Mouse (Mus musculus): ENCODE data around the gene Wdr91.

The Wdr91 gene

DNA sequence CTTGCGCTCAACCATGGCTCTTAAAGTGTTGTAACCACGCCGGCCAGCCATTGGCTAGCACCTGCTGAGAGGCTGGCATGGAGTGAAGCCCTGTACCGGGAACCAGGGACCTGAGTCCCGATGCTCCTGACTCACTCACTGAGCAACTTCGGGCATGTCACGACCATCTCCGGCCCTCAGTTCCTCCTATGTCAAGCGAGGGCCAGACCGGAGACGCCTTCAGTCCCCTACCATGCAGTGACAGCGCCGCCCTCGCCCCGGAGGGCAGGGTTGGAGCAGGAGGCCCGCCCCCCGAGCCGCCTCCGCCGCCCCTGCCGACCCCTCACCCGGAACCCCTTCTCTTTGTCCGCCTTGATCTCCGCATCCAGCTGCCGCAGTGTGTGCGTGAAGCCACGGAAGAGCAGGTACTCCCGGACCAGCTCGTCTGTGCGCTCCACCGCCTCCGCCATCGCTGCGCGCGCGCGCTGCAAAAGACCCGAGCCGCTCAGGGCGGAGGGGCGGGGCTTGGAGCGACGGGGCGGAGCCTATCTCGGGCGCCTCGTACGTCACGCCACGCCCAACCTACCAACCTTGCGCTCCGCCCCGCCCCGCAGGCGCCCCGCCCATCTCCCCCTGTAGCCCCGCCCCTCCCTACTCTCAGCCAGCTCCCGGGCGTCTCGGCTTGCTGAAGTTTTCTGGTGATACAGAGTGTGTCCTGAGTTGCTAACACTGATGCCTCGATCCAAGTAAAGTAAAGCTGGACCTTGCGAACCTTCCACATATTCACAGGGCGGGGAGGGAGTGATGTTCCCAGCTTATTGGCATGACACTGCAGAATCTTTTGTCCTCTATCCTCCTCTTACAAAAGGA is at the start of gene Wdr91:
Wdr91 (minus strand) TSS at position 506 of the 849 bp plus-strand sequence.
- 1% methylated on average over 63 of the region's 64 CpGs for WGBS

GRCm38 (mm10) chr6:34959131-34959530 is 48.5 kb upstream of the Wdr91 start:
- 97% methylated on average over 7 of the region's 7 CpGs for WGBS

GRCm38 (mm10) chr6:34955862-34956241 is 45.2 kb upstream of the Wdr91 start:
- 37% methylated on average over 8 of the region's 8 CpGs for WGBS

DNA sequence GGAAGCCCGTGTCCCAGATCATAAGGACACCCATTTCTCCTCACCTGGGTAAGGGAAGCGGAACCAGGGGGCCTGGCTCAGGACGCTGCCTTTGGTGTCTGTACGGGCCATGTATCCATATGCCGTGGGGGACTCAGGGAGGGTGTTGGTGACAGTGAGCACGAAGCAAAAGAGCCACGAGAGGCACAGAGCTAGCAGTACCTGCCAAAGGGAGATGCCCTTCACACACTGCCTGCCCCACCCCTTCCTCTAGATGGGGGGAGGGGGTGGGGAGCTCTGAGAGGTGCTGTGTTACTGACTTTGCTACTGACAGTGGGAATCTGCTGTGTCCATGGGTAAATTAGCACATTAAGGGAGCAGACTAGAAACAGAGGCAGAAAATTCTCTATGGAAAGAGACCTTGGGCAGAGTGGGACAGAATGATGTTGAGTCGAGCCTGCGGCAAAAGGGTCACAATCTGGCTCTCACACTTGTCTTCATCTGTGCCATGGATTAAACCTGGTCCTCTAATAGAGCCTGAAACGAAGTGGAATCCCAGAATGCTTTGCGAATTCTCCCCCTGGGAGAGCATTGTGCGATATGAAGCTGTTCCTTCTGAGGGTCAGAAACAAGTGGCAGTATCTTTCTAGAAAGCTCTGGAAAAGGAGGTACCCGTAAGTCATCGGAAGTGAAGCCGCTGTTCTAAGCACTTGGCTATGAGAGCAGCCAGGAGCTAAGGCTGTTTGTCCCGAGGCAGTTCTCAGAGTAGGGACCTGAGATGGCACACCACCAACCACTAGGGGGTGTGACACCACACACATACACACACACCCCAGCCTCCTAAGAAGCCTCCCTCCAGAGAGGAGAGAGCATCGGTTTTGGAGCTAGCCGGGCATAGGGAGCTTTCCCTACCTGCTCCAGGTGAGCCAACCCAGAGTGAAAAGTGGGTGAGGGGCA is 44.5 kb upstream of the Wdr91 start:
- WGBS, result 55% methylated on average over 18 of the region's 18 CpGs

DNA sequence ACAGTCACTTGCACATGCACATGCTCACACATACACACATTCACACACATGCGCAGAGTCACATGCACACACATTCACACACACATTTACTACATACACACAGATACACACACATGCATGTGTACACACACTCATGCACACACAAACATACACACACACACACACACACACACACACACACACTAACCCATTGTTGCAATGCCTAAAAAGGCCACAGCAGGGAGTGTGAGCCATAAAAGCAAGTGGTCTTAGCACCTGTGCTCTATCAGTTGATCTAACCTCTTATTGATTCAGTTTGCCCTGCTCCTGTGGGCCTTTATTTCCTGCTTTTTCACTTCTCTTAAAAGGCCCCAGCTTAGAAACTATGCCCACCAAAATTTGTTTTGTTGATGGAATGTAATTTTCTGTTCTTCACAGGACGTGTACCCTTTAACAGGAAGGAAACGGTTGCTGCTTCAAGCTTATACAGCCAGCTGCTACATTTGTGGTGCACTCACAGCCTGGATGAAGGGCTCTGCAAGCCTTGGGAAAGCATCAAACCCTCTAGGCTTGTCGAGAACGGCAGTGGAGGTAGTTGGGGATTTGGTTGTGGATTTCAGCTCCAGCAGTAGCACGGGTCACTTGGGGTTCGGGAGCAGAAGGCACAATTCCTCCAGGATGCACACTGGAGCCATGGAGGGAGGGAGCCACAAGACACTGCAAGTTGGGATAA is 41.4 kb upstream of the Wdr91 start:
- WGBS, result 77% methylated on average over 7 of the region's 7 CpGs

GRCm38 (mm10) chr6:34951518-34951917 is 40.8 kb upstream of the Wdr91 start:
- WGBS, result 93% methylated on average over 7 of the region's 7 CpGs

- WGBS, result 31% methylated on average over 11 of the region's 11 CpGs
Observed at GRCm38 (mm10) chr6:34948461-34948860, 37.8 kb upstream of the Wdr91 start.

GRCm38 (mm10) chr6:34946486-34947079 is 35.9 kb upstream of the Wdr91 start:
- WGBS, result 92% methylated on average over 1 of the region's 1 CpGs

GRCm38 (mm10) chr6:34943499-34943898 is 32.8 kb upstream of the Wdr91 start:
- WGBS, result 79% methylated on average over 5 of the region's 5 CpGs

DNA sequence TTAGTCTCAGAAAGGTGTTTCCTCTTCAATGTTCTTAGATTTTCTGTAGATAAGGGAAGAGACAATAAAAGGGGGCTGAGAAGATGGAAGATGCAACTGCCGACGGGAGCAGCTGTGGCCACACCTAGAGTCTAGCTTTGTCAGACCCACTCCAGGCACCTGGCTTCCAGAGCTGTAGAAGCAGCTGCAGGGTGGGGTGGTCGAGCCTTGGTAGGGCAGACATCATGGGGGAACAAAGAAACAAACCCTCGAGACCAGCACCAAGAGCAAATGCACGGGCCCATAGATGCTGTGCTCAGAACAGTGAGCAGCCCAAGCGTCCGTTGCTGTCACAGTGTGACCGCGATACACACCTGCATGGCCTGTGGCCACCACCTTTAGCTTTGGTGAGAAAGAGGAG is 31.8 kb upstream of the Wdr91 start:
- 91% methylated on average over 7 of the region's 9 CpGs for WGBS

- 83% methylated on average over 2 of the region's 2 CpGs for WGBS
Observed at GRCm38 (mm10) chr6:34941496-34941895, 30.8 kb upstream of the Wdr91 start.

GRCm38 (mm10) chr6:34939451-34939850 is 28.8 kb upstream of the Wdr91 start:
- WGBS, result 93% methylated on average over 8 of the region's 8 CpGs

GRCm38 (mm10) chr6:34938929-34939325 is 28.3 kb upstream of the Wdr91 start:
- 61% methylated on average over 4 of the region's 4 CpGs for WGBS

GRCm38 (mm10) chr6:34938280-34938928 is 27.7 kb upstream of the Wdr91 start:
- 78% methylated on average over 7 of the region's 7 CpGs for WGBS

DNA sequence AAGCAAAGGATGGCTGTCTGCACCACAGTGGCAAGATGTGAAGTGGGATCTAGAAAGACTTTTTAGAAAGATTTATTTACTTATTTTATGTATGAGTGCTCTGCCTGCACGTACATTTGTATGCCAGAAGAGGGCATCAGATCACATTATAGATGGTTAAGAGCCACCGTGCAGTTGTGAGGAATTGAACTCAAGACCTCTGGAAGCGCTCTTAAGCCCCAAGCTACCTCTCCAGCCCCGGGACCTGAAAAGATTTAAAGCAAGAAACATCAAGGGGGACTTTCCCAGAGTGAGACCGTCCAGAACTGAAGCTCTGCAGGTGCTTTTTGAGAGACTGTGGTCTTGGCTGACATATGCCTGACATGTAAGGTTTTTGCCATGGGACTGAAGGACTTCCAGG is 26.1 kb upstream of the Wdr91 start:
- 81% methylated on average over 5 of the region's 5 CpGs for WGBS

GRCm38 (mm10) chr6:34932633-34933032 is 22.0 kb upstream of the Wdr91 start:
- 87% methylated on average over 1 of the region's 1 CpGs for WGBS

DNA sequence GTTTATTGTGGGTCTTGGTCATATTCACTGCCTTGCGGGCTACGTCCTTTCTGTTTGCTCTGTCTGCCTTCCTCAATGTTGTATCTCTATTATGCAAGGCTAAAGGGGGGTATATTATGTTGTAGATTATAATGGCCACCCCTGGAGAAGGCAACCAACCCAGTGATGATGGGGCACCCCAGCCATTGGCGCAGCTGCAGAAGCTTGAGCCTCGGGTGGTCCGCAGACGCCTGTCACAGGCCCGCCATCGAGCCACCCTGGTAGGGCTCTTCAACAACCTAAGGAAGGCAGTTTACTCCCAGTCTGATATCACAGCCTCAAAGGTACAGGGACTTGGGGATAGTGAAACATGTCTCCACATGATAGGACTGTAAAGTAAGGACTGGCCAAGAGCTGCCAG is 16.9 kb upstream of the Wdr91 start:
- 94% methylated on average over 8 of the region's 8 CpGs for WGBS

DNA sequence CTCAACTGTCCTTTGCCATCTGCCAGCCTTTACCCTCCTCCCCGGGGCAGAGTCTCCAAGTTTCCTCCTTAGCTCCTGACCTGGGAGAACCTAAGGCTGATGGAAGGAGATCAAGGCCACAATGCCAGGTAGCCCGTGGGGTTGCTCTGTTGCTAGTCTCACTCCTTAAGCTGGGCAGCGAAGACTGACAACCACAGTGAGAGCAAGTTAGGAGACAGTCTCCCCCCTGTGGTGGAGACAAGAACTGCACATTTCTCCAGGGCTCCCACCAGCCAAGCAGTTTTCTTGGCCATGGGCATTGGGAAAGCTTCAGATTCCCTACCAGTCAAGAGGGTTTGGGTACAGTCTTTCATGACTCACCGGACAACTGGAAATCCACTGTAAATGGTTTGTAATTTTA is 16.5 kb upstream of the Wdr91 start:
- WGBS, result 36% methylated on average over 4 of the region's 4 CpGs

- 49% methylated on average over 14 of the region's 14 CpGs for WGBS
Observed at GRCm38 (mm10) chr6:34921941-34922340, 11.3 kb upstream of the Wdr91 start.

DNA sequence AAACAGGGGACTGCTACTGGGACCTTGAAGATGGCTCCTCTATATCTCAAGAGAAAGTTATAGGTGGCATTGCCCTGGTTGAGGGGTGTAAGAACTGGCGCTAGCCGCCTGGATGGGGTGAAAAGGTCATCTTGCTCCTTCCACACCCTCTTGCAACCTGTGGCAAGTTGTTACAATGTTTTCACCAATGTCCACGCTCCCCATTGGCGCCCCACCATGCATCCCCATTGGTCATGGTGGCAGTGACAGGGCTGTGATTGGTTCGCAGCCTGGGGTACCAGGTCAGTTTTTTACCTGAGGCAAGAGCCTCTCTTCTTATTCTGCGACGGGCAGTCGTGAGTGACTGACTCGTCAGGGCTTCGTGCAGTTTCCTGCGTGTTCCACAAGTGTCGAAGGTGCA is 10.0 kb upstream of the Wdr91 start:
- 96% methylated on average over 12 of the region's 12 CpGs for WGBS

GRCm38 (mm10) chr6:34919956-34920355 is 9.3 kb upstream of the Wdr91 start, which contains the start of gene Stra8:
TSS of gene Stra8 (plus strand) at chr6:34920163.
- 70% methylated on average over 10 of the region's 10 CpGs for WGBS
